Mouse (Mus musculus) lung, postnatal 0 days (tissue): ENCODE measurements around the gene Pik3r3. TPM values are rescaled to one million over a fixed set of nuclear protein-coding genes. Genes with fewer than 3 reads are reported as not detected.
"Not testable (repeated sequence)": the region's sequence is repeated elsewhere in the genome, so short reads cannot be mapped to it uniquely, and the experiment has no call there.

Experiments used
- ATAC-seq: fragments of 200-750 bp; cut with Nextera tagmentation; 2 replicates; pipeline ENCODE4 v1.8.0; 2017; ENCODE audit warnings: moderate library complexity
- DNase-seq: peaks from one replicate; pipeline ENCODE4 v3.0.0-alpha.2; 2016; ENCODE audit warnings: low spot score
- H3K27ac ChIP-seq: fragments of 300-500 bp; sonication (generic); 2 replicates; pipeline ENCODE4 v1.5.1; 2014; ENCODE audit warnings: antibody characterized with exemption, mild to moderate bottlenecking, low read length, mixed read lengths
- H3K27me3 ChIP-seq: fragments of 300-500 bp; sonication (generic); replicated peaks from 2 replicates; pipeline ENCODE4 v1.6.1; 2014; ENCODE audit warnings: low read length, mixed read lengths; ENCODE audit not compliant: insufficient read depth
- H3K36me3 ChIP-seq: fragments of 300-500 bp; sonication (generic); 2 replicates; pipeline ENCODE4 v1.6.1; 2014; ENCODE audit warnings: low read length, mixed read lengths; ENCODE audit not compliant: insufficient read depth
- H3K4me1 ChIP-seq: fragments of 300-500 bp; sonication (generic); 2 replicates; pipeline ENCODE4 v1.6.1; 2014; ENCODE audit warnings: antibody characterized with exemption, low read depth, low read length, mixed read lengths; ENCODE audit not compliant: insufficient read depth
- H3K4me2 ChIP-seq: fragments of 300-500 bp; sonication (generic); replicated peaks from 2 replicates; pipeline ENCODE4 v1.6.1; 2014; ENCODE audit warnings: low read depth, mild to moderate bottlenecking, low read length, moderate library complexity, mixed read lengths
- H3K4me3 ChIP-seq: fragments of 300-500 bp; sonication (generic); 2 replicates; pipeline ENCODE4 v1.5.1; 2014; ENCODE audit warnings: low read depth, low read length
- H3K9ac ChIP-seq: fragments of 300-500 bp; sonication (generic); replicated peaks from 2 replicates; pipeline ENCODE4 v1.6.1; 2014; ENCODE audit warnings: low read depth, mild to moderate bottlenecking
- H3K9me3 ChIP-seq: fragments of 300-500 bp; sonication (generic); 2 replicates; pipeline ENCODE4 v1.6.1; 2016; ENCODE audit warnings: low read length, mixed read lengths
- CTCF ChIP-seq: IDR thresholded peaks from 2 replicates; pipeline ENCODE4 v1.5.1; 2016; ENCODE audit warnings: antibody characterized with exemption, mild to moderate bottlenecking
- EP300 ChIP-seq: IDR thresholded peaks from 2 replicates; pipeline ENCODE4 v1.6.1; 2016; ENCODE audit warnings: antibody characterized with exemption, mild to moderate bottlenecking, control low read depth
- WGBS: fragments of 180-500 bp; shearing (Covaris S2); extraction: QIAGEN DNeasy Blood & Tissue Kit; methylation state at CpG from one replicate; pipeline ENCODE4 v1.1.7; 2014; 5-methylcytosine and 5-hydroxymethylcytosine counted together
- polyA plus RNA-seq: library from polyadenylated mRNA; unstranded; fragments of >200 nt; fragmentation: Nextera tagmentation; extraction: Ambion mirVana; gene quantifications from 2 replicates; pipeline ENCODE4 v1.2.1, GENCODE M21; 2015

The Pik3r3 gene
- polyA plus RNA-seq, 1 experiment from 2014 or later: 10.0 TPM

- Histone ChIP-seq H3K4me2 (peak overlapping the region; percentile 84), H3K9me3 (no peaks in the 10 kb centered on the region), H3K9ac (peak overlapping the region; percentile 75), H3K27ac (peak overlapping the region; percentile 96), H3K4me1 (no peaks in the 10 kb centered on the region), H3K4me3 (peak overlapping the region; percentile 67), H3K27me3 (no peaks in the 10 kb centered on the region), H3K36me3 (no peaks in the 10 kb centered on the region)
- TF ChIP-seq CTCF (no peak), EP300 (no peak; the same call in 1 of the 2 replicates)
- DNase-seq (peak; percentile 23), ATAC-seq (no peak)
- WGBS: under 1% methylated on average over 23 of the region's 23 CpGs
Observed at GRCm38 (mm10) chr4:116221996-116222842, 801 bp downstream of the Pik3r3 start.

- Histone ChIP-seq H3K4me3 (peak overlapping the region; percentile 67), H3K9ac (0 out of 2 replicates have a peak overlapping the region, but pooled peaks have one; percentile 75), H3K27ac (no peak overlapping the region), H3K4me2 (peak overlapping the region; percentile 84), H3K9me3 (no peaks in the 10 kb centered on the region), H3K27me3 (no peaks in the 10 kb centered on the region), H3K36me3 (no peaks in the 10 kb centered on the region), H3K4me1 (no peaks in the 10 kb centered on the region)
- DNase-seq (no peak), ATAC-seq (no peak)
- TF ChIP-seq EP300: no peak
- no peak for TF ChIP-seq CTCF
- WGBS: 3% methylated on average over 6 of the region's 6 CpGs
Observed at GRCm38 (mm10) chr4:116222843-116223119, 1.4 kb downstream of the Pik3r3 start.

DNA sequence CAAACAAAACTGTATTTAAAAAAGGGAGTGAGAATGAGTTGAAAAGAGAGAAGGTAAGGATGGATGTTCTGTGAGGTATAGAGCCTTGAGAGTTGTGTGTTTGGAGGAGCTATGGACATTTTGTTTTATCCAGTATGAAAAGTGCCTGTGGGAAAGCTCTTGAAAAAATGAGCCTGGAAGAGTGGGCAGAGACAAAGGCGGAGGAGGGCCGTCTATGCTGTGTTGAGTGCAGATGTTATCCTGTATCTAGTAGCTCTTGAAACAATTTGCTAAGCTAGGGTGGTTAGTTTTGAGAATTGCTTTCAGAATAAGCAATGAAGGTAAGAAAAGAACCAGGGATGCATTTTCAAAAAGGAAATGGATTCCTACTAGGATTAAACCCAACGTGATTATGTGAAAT lies 22.0 kb downstream of the Pik3r3 start:
- ATAC-seq (no peak), DNase-seq (no peak)
- TF ChIP-seq CTCF (no peak), EP300 (no peak)
- Histone ChIP-seq H3K27me3 (no peaks in the 10 kb centered on the region), H3K9me3 (no peaks in the 10 kb centered on the region), H3K27ac (no peak overlapping the region), H3K4me3 (no peak overlapping the region), H3K36me3 (no peaks in the 10 kb centered on the region), H3K4me2 (no peak overlapping the region), H3K9ac (no peak overlapping the region), H3K4me1 (no peaks in the 10 kb centered on the region)
- WGBS: 69% methylated on average over 3 of the region's 3 CpGs

GRCm38 (mm10) chr4:116244240-116244639 lies 22.8 kb downstream of the Pik3r3 start:
- no peak overlapping the region for H3K4me3 ChIP-seq
- ATAC-seq (no peak), DNase-seq (no peak)
- no peaks in the 10 kb centered on the region for H3K36me3 ChIP-seq
- no peak for TF ChIP-seq EP300
- TF ChIP-seq CTCF: no peak
- H3K9ac ChIP-seq: no peak overlapping the region
- no peaks in the 10 kb centered on the region for H3K9me3 ChIP-seq
- no peak overlapping the region for H3K27ac ChIP-seq
- no peak overlapping the region for H3K4me2 ChIP-seq
- H3K4me1 ChIP-seq: no peaks in the 10 kb centered on the region
- H3K27me3 ChIP-seq: no peaks in the 10 kb centered on the region
- 61% methylated on average over 2 of the region's 2 CpGs for WGBS

DNA sequence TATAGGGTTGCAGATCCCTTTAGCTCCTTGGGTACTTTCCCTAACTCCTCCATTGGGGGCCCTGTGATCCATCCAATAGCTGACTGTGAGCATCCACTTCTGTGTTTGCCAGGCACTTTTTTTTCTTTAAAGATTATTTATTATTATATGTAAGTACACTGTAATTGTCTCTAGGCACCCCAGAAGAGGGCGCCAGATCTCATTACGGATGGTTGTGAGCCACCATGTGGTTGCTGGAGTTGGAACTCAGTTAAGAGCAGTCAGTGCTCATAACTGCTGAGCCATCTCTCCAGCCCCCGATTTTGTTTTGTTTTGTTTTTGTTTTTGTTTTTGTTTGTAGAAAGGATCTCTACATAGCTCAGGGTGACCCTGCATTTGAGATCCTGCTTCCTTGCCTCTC lies 24.5 kb downstream of the Pik3r3 start:
- not testable (repeated sequence) for ATAC-seq, H3K4me3 ChIP-seq, H3K9me3 ChIP-seq, H3K27me3 ChIP-seq, H3K4me1 ChIP-seq, H3K36me3 ChIP-seq, H3K9ac ChIP-seq, H3K27ac ChIP-seq, H3K4me2 ChIP-seq
- TF ChIP-seq CTCF: peak; percentile 71
- 34% methylated on average over 3 of the region's 3 CpGs for WGBS
- DNase-seq: peak; percentile 72

DNA sequence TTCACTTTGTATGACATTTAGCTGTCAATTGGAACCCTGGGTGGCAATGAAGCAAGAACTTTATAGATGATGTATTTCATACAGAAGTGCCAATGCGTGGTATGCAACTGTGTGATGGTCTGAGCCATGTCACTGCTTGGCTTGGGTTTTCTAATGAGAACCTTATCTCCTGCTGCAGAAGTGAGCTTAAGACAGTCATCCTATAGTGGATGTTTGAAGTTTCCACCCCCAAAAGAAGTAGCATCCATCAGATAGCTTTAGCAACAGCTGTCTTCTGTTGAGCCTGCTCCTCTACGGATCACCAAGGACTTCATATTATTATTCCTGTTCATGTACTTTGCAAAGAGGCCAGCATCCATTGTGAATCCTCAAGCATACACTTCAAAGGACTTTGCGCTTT lies 28.6 kb downstream of the Pik3r3 start:
- Histone ChIP-seq H3K27ac (no peak overlapping the region), H3K9ac (no peak overlapping the region), H3K9me3 (no peaks in the 10 kb centered on the region), H3K4me3 (no peak overlapping the region), H3K4me2 (no peak overlapping the region), H3K36me3 (no peaks in the 10 kb centered on the region), H3K27me3 (no peaks in the 10 kb centered on the region), H3K4me1 (no peaks in the 10 kb centered on the region)
- DNase-seq (no peak), ATAC-seq (no peak)
- TF ChIP-seq EP300: no peak
- TF ChIP-seq CTCF: no peak
- WGBS: 94% methylated on average over 3 of the region's 3 CpGs
